Mouse (Mus musculus) lung, adult 2 months (tissue): ENCODE results near the gene Dchs2.

Experiments
- CTCF ChIP-seq: fragments of 200-500 bp; IDR thresholded peaks from 2 replicates; pipeline ENCODE4 v1.5.1; 2011; ENCODE audit warnings: mild to moderate bottlenecking, low read length, control low read depth; ENCODE audit not compliant: insufficient read depth
- POLR2A ChIP-seq: fragments of 200-500 bp; IDR thresholded peaks from 2 replicates; pipeline ENCODE4 v1.6.1; 2011; ENCODE audit warnings: low read depth, mild to moderate bottlenecking, control low read depth, low read length, borderline replicate concordance; ENCODE audit errors: extremely low read depth

GRCm38 (mm10) chr3:83147273-83148054 is 19.7 kb downstream of the Dchs2 start:
- TF ChIP-seq CTCF, result no peak
- TF ChIP-seq POLR2A, result no peak
